Mouse (Mus musculus) small intestine, adult 2 months (tissue): ENCODE data around the gene Mprip. TPM values are rescaled to one million over a fixed set of nuclear protein-coding genes. Genes with fewer than 3 reads are reported as not detected.
"Not testable (repeated sequence)": the region's sequence is repeated elsewhere in the genome, so short reads cannot be mapped to it uniquely, and the experiment has no call there.

Source experiments
- H3K27ac ChIP-seq: fragments of 200-500 bp; 2 replicates; pipeline ENCODE4 v1.5.1; 2012; ENCODE audit warnings: low read depth, low read length, control low read depth, inconsistent platforms; ENCODE audit not compliant: insufficient read depth
- H3K27me3 ChIP-seq: fragments of 200-500 bp; 2 replicates; pipeline ENCODE4 v1.6.1; 2012; ENCODE audit warnings: mild to moderate bottlenecking, moderate library complexity, low read length, inconsistent platforms; ENCODE audit not compliant: control insufficient read depth, insufficient read depth
- H3K36me3 ChIP-seq: fragments of 200-500 bp; 2 replicates; pipeline ENCODE4 v1.6.1; 2012; ENCODE audit warnings: mild to moderate bottlenecking, low read length, control low read depth, inconsistent platforms; ENCODE audit not compliant: control insufficient read depth, insufficient read depth
- H3K4me1 ChIP-seq: fragments of 200-500 bp; 2 replicates; pipeline ENCODE4 v1.6.1; 2012; ENCODE audit warnings: low read length, inconsistent platforms, mixed read lengths; ENCODE audit not compliant: control insufficient read depth, insufficient read depth, insufficient read length
- H3K4me3 ChIP-seq: fragments of 200-500 bp; 2 replicates; pipeline ENCODE4 v1.5.1; 2012; ENCODE audit warnings: low read depth, mild to moderate bottlenecking, control low read depth, inconsistent platforms, low read length, moderate library complexity
- CTCF ChIP-seq: fragments of 200-500 bp; IDR thresholded peaks from 2 replicates; pipeline ENCODE4 v1.5.1; 2012; ENCODE audit warnings: low read depth, mild to moderate bottlenecking, control low read depth, inconsistent platforms, low read length, moderate library complexity, mixed read lengths; ENCODE audit not compliant: insufficient replicate concordance, insufficient read length; ENCODE audit errors: extremely low read depth
- POLR2A ChIP-seq: fragments of 200-500 bp; IDR thresholded peaks from 2 replicates; pipeline ENCODE4 v1.6.1; 2012; ENCODE audit warnings: low read depth, mild to moderate bottlenecking, control low read depth, inconsistent platforms, low read length, moderate library complexity
- WGBS: fragments of 180-500 bp; shearing (Covaris S2); methylation state at CpG from one replicate; pipeline ENCODE4 v1.1.7; 2018; 5-methylcytosine and 5-hydroxymethylcytosine counted together
- polyA plus RNA-seq: library from polyadenylated mRNA; depleted of rRNA; stranded (reverse); fragments of >200 nt; gene quantifications from 2 replicates; pipeline ENCODE4 v1.2.3, GENCODE M21; 2012

The Mprip gene
- polyA plus RNA-seq, 1 experiment = 76.4 TPM

DNA sequence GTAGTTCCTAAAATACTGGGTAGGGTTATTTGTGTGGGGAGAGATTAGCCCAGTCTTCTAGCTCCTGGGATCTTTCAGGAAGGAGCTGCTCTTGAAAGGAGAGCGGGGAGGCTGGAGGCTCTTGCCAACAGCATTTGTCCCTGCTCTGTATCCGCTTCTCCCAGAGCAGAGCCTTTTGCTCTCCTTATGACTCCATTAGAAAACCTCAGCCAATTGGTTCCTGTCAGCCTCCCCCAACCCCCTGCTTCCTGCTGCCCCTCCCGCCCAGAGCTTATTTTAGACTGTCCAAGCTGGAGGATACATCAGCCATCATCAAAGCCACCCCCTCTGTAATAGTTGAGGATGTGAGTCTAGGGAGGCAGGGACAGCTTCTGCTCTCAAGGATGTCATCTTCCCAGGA lies 3.7 kb downstream of the Mprip start:
- no peaks in the 10 kb centered on the region for H3K36me3 ChIP-seq
- 67% methylated on average over 3 of the region's 3 CpGs for WGBS
- no peak overlapping the region for H3K27ac ChIP-seq
- no peaks in the 10 kb centered on the region for H3K27me3 ChIP-seq
- H3K4me1 ChIP-seq = peaks cover 16% of the 10 kb centered on the region; the same call in 1 of the 2 replicates
- H3K4me3 ChIP-seq = no peak overlapping the region
- TF ChIP-seq CTCF (no peak), POLR2A (peak; percentile 21; the same call in 1 of the 2 replicates)

DNA sequence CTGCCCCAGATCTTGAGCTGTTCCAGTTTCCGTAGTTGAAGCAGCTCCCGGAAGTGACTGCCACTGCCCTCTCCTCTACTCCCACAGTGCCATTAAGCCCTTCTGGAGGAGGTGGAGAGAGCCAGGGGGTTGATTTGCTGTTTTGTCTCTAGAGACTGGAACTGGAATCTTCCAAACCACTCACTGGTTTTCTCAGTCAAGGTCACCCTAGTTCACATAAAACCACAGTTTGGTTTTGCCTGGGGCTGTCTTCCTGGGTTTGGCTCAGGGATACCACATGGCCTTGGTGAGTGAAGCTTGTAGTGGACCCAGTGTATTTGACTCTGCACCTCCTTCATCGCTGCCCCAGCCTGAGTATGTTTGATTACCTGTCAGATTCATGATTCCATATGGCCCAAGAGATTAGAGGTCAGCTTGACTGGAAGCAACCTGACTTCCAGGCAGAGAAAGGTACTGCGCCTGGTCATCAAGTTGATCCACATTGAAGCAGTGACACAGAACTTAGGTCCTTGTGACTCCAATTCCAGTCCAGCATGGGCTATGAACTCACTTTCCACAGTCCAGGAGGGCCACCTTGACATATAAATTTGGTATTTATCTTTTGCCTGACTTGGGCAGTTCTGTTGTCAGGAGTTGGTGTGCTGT lies 10.1 kb downstream of the Mprip start:
- H3K27me3 ChIP-seq = no peaks in the 10 kb centered on the region
- TF ChIP-seq CTCF = no peak
- TF ChIP-seq POLR2A = no peak
- H3K27ac ChIP-seq = no peak overlapping the region
- H3K36me3 ChIP-seq = no peaks in the 10 kb centered on the region
- no peak overlapping the region for H3K4me3 ChIP-seq
- WGBS = 69% methylated on average over 4 of the region's 4 CpGs
- peaks cover 6% of the 10 kb centered on the region; the same call in 1 of the 2 replicates for H3K4me1 ChIP-seq

DNA sequence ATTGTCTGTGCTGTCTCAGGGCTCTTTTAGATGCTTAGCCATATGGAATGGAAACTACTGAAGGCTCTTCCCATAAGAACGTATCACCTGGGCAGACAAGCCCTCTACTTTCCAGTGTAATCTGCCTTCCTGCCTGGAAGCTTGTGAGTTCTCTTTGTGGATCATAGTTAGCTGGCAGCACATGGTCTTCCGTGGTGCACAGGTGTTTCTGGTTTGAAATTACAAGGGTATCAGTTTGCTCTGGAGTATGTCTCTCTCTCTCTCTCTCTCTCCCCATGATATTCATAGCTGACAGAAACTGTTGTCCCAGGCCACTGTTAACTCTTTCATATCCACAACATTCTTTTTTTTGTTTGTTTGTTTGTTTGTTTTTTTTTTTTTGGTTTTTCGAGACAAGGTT lies 12.9 kb downstream of the Mprip start:
- 80% methylated on average over 3 of the region's 3 CpGs for WGBS
- peaks cover 6% of the 10 kb centered on the region; the same call in 1 of the 2 replicates for H3K4me1 ChIP-seq
- H3K36me3 ChIP-seq = no peaks in the 10 kb centered on the region
- TF ChIP-seq POLR2A = no peak
- TF ChIP-seq CTCF = no peak
- H3K4me3 ChIP-seq = no peak overlapping the region
- no peak overlapping the region for H3K27ac ChIP-seq
- no peaks in the 10 kb centered on the region for H3K27me3 ChIP-seq

DNA sequence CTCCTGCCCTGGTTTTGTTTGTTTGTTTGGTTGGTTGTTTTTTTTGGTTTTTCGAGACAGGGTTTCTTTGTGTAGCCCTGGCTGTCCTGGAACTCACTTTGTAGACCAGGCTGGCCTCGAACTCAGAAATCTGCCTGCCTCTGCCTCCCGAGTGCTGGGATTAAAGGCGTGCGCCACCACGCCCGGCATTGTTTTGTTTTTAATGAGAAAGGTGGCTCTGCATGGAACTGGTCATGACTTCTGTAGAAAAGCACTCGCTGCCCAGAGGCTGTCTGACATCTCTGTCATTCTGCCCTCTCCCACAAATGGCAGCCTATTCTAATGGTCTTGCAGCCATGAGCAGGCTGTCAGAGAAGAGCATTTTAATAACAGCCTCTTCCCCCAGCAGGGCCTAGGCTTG lies 13.6 kb downstream of the Mprip start:
- WGBS = 93% methylated on average over 8 of the region's 8 CpGs
- H3K4me1 ChIP-seq, H3K4me3 ChIP-seq: not testable (repeated sequence)

DNA sequence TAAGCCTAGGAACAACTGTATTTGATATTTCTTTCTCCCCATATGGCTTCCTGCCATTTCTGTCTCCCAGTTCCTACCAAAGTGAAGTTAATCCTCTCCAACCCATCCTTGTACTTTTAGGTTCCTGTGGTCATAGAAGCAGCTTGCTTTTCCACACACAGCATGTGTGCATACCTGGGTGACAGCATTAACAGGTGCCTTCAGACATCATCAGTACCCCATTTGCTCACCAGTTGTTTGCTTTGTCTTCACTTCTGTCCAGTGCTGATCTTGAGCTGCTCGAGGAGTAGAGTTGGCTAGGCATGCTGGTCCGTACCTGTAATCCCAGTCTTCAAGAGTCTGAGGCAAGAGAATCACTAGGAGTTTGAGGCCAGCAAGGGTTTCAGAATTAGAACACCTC lies 16.7 kb downstream of the Mprip start:
- H3K4me1 ChIP-seq = no peaks in the 10 kb centered on the region; the same call in 1 of the 2 replicates
- 87% methylated on average over 2 of the region's 2 CpGs for WGBS
- H3K36me3 ChIP-seq = no peaks in the 10 kb centered on the region; the same call in 1 of the 2 replicates
- no peak for TF ChIP-seq CTCF
- TF ChIP-seq POLR2A = no peak
- H3K27ac ChIP-seq = no peak overlapping the region
- H3K27me3 ChIP-seq = no peaks in the 10 kb centered on the region
- no peak overlapping the region for H3K4me3 ChIP-seq

More for the DNA sequence above, 13.6 kb downstream of the Mprip start:
- H3K27me3 ChIP-seq, H3K36me3 ChIP-seq, H3K27ac ChIP-seq: not testable (repeated sequence)

DNA sequence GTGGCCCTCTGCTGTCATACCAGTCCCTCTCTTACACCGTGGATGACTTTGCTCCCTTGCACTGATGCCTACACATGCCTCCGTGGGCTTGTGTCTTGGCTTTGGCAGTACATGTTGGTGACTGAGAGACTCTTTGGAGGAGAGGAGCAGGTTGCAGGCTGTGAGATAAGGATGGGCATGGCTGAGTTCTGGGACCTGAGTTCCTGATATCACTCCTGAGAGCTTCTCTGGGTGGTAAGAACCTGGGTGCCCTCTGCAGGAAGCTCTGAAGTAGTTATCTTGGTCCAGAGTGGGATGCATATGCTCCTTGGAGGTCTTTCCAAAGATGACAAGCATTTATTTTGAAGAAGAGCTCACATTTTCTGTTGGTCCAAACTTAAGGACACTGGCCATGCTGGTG lies 17.6 kb downstream of the Mprip start:
- 91% methylated on average over 2 of the region's 2 CpGs for WGBS
- no peak overlapping the region for H3K4me3 ChIP-seq
- TF ChIP-seq POLR2A (no peak), CTCF (no peak)
- H3K4me1 ChIP-seq = no peaks in the 10 kb centered on the region; the same call in 1 of the 2 replicates
- no peak overlapping the region for H3K27ac ChIP-seq
- no peaks in the 10 kb centered on the region for H3K27me3 ChIP-seq
- no peaks in the 10 kb centered on the region; the same call in 1 of the 2 replicates for H3K36me3 ChIP-seq

DNA sequence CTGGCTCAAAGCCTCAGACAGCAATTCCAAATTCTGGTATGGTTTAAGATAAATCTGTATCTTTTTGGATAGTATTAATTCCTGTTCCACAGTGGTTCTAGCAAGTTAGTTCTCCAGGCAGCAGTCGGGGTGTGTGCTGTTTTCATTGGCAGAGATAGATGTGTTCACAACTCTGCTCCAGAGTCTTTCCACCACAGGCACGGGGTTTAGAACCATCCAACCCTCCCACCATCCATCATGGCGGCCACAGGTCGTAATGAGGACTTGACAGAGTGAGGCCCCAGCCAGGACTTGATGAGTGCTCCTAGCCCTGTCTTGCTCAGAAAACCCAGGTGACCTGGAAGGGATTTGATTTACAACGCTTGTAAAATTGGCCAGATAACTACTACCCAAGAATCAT lies 19.0 kb downstream of the Mprip start:
- TF ChIP-seq CTCF (no peak), POLR2A (no peak)
- H3K4me3 ChIP-seq = no peak overlapping the region
- H3K27me3 ChIP-seq = no peaks in the 10 kb centered on the region
- H3K4me1 ChIP-seq = no peaks in the 10 kb centered on the region; the same call in 1 of the 2 replicates
- H3K36me3 ChIP-seq = no peaks in the 10 kb centered on the region; the same call in 1 of the 2 replicates
- no peak overlapping the region for H3K27ac ChIP-seq
- 83% methylated on average over 5 of the region's 5 CpGs for WGBS
